Mouse (Mus musculus): ENCODE data around the gene Tmem144.

Tmem144 gene
- long read RNA-seq, experiment 1, partial matches to known transcripts, result 4 of 13 reads
- long read RNA-seq, experiment 1, other reads (novel, unspliced or antisense), result 9 of 13 reads
- long read RNA-seq, experiment 2, partial matches to known transcripts, result 7 of 11 reads
- long read RNA-seq, experiment 2, other reads (novel, unspliced or antisense), result 4 of 11 reads

GRCm38 (mm10) chr3:79852654-79853166 lies at the start of gene Tmem144:
TSS of gene Tmem144 (minus strand) at chr3:79852773.
- intact Hi-C loops (cut with DNase I), result no loop called here

- intact Hi-C loops (cut with DNase I), result no loop called here
Measured at GRCm38 (mm10) chr3:79901734-79902133, 49.2 kb upstream of the Tmem144 start.

- intact Hi-C loops (cut with DNase I), result no loop called here
Measured at GRCm38 (mm10) chr3:79901321-79901720, 48.7 kb upstream of the Tmem144 start.

GRCm38 (mm10) chr3:79900502-79900901 lies 47.9 kb upstream of the Tmem144 start:
- intact Hi-C loops (cut with DNase I), result no loop called here

DNA sequence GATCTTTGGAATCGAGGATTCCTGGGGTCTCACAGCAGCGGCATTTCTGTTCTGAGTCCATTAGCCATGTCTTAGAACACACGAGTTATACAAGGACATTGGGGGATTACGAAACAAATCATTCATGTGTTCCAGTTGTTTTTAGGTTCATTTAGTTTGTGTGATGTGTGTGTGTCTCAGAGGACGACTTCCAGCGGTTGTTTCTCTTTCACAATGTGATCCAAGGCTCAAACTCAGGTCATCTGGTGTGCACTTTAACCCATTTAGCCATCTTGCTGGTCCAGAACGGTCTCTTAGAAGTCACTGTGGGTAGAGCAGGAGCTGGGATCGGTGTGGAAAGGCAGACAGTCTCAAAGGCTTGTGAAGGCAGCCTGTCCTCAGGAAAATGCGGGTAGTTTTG lies 47.3 kb upstream of the Tmem144 start:
- intact Hi-C loops (cut with DNase I), result no loop called here

- intact Hi-C loops (cut with DNase I), result no loop called here
Measured at GRCm38 (mm10) chr3:79898514-79898913, 45.9 kb upstream of the Tmem144 start.

GRCm38 (mm10) chr3:79897534-79898370 lies 45.2 kb upstream of the Tmem144 start:
- intact Hi-C loops (cut with DNase I), result no loop called here

DNA sequence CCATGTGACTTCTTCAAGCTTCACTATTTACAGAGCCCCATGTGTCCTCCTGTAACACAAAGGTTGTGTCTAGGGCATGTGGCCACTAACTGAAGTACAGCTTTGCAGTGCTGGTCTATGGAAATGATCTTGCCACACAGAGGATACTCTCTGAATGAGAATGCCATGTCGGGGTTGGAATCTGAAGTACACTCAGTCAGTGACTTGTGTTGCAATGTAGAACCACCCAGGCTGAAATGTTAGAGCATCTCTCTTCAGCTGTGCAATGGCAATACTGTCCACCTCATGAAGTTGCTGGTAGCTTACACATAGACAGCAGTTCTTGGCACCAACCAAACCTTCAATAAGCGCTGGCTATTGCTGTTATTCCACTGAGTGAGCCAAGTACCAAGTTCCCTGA lies 35.4 kb upstream of the Tmem144 start:
- intact Hi-C loops (cut with DNase I), result no loop called here

DNA sequence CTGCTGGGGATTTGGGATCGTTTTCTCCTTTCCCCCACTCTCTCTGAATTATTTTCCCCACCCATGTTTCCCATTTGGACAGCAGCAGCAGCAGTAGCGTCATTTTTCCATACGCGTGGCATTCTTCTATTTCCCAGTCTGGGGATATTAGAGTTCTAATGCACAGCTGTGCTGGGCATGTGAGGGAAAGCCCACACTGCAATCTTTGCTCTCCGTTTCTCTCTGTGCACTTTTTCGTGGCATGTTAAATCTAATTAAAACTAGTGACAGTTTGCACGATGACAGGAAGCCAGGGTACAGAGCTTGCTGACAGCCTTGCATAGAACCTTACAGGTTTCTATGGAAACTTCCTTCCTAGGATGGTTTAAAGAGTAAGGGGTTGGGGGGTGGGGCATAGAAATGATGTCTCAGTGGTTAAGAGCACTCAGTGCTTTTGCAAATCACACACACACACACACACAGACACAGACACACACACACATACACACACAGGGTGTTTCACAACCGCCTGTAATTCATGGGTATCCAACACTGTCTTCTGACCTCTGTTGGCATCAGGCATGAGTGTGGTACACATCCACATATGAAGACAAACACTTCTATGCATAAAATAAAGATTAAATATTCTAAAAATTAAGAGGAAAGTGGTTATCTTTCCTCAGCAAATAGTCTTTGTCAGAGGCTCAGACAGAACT lies 34.7 kb upstream of the Tmem144 start:
- intact Hi-C loops (cut with DNase I), result no loop called here

- intact Hi-C loops (cut with DNase I), result no loop called here
Measured at GRCm38 (mm10) chr3:79886357-79887091, 34.0 kb upstream of the Tmem144 start.

- intact Hi-C loops (cut with DNase I), result no loop called here
Measured at GRCm38 (mm10) chr3:79885686-79886356, 33.2 kb upstream of the Tmem144 start.

GRCm38 (mm10) chr3:79884761-79885189 lies 32.2 kb upstream of the Tmem144 start:
- intact Hi-C loops (cut with DNase I), result no loop called here

DNA sequence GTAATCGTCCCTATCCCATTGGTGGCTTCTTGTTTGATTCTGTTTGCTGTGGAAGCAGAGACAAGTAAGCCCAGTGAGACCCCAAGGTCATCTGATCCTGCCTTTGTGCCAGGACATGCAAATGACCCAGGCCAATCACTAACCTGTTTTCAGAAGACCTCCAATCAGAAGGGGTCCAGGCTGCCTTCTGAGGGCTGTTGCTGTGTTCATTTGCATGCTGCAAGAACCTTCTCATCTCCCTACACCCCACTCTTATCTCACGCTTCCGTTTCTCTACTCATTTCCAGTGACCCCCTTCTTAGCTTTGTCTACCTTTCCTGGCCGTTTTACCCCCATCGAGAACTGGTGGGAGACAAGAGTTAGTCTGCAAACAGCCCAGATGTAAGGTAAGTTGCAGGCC lies 31.7 kb upstream of the Tmem144 start, which contains the start of gene Fam198b:
TSS of gene Fam198b (plus strand) at position 229 of the 400 bp plus-strand sequence.
- intact Hi-C loops (cut with DNase I), result no loop called here

DNA sequence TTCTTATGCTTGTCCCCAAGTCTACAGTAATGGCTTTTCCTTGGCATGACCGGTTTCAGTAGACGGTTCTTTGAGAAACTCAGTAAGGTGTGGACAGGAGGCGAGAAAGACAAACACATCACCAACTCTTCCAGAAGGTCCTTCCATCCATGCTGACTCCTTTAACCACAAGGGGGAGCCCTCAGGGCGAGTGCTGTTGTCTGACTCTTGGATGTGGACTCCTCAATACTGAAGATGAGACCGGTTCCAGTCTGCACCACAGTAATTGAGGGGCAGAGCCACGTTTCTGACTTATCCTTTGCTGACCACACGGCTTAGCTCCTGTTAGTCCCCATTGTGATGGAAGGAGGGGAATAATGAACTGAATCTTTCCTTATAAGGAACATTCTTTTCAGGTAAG lies 30.5 kb upstream of the Tmem144 start:
- intact Hi-C loops (cut with DNase I), result loop anchor here (1.0 kb wide), 1 partner anchor 177 kb away; no protein-coding TSS in a partner anchor

GRCm38 (mm10) chr3:79881645-79882044 lies 29.1 kb upstream of the Tmem144 start:
- intact Hi-C loops (cut with DNase I), result no loop called here

DNA sequence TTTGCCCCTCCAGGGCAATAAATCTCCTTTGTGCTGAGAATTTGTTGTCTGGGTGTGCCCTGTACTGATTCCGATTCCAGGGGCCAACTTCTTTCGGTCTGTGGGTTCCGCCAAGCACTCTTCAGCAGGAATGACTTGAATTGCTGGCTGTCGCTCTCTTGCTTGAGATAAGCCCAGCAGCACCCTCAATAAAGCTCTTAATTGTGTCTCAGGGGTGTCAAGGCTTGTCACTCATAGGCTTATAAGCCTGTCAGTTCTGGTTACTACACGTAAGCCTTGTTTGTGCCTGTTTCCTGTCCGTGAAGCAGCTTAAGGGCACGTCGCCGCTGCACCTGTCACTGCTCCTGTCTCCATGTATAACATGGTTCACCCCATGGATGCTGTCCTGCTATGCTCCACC lies 26.7 kb upstream of the Tmem144 start:
- intact Hi-C loops (cut with DNase I), result no loop called here

DNA sequence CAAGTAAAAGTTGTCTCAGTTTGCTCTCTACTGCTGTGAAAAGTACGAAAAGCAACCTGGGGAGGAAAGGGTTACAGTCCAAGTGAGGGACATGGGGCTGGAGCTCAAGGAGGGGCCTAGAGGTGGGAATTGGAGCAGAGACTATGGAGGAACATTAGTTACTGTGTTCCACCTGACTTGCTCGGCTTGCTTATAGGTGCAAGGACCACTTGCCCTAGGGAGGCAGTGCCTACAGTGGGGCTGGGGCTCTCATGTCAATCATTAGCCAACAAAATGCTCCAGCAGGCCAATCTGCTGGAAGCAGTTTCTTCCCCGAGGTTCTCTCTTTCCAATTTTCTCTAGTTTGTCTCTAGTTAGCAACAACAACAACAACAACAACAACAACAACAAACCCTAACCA lies 25.8 kb upstream of the Tmem144 start:
- intact Hi-C loops (cut with DNase I), result no loop called here

DNA sequence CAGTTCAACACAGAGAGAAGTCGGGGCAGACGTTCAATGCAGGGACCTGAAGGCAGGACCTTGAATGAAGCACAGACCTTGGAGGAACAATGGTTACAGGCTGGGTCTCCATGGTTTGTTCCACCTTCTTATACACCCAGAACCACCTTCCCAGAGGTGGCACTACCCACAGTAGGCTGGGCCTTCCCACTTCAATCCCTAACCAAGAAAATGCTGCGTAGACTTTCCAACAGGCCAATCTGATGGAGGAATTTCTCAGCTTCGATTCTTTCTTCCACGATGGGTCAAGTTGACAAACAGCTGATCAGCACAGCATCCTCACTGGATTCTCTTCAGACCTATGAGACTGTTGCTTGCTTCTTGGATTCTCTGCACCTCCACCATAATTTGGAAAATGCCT lies 22.9 kb upstream of the Tmem144 start:
- intact Hi-C loops (cut with DNase I), result no loop called here

DNA sequence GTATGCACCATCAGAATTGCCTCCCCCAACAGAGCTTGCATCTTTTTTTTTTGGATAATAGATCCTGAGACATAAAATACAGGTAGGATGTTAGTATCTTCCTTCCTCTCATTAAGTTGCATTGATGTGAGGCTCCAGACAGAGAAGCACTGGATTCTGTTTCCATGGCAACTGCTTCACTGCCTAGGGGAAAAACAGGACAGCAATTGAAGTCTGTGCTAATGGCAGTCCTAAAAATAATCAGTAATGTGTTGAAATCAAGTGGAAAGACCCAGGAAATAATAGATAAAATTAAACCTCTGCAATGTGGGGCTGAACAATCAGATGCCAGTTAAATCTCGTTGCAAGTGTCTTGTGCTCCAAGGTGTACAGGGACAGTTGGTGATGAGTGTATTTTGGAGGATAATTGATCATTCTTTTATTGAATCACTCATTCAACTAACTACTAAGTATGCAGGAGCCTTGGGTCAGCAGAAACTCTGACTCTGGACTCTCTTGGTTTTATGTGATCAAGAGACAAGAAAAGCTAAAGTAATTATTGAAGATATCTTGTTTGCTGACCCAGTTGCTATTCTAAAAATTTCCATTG lies 14.6 kb upstream of the Tmem144 start:
- intact Hi-C loops (cut with DNase I), result no loop called here

GRCm38 (mm10) chr3:79866526-79866925 lies 14.0 kb upstream of the Tmem144 start:
- intact Hi-C loops (cut with DNase I), result no loop called here

All from adrenal gland (tissue).